Mouse (Mus musculus) right cerebral cortex, postnatal 10 days (tissue): Measurements from ENCODE around the gene Aldh4a1.

Source experiments
- DNase-seq, 2 experiments: peaks; one replicate each; pipeline ENCODE4 v3.0.0; 2021; ENCODE audit warnings: low spot score in 2 of 2

Gene Aldh4a1

DNA sequence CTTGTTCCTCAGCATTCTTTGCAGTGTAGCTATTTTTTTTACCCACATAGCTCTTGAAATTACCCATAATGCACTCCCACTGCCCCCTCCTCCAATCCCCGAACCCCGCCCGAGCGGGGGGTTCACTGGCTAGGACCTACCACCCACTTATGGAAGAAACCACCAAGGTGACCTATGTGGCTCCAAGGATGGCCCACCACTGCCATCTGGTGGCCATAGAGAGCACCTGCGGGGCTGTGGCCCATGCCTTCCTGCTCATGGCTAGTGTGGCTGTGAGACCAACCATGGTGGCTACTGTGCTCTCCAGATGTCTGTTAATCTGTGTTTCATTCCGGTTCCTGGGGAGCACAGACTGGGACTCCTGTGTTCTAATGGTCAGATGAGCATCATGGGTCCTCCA, 47.2 kb downstream of the Aldh4a1 start:
- no peak for DNase-seq

DNA sequence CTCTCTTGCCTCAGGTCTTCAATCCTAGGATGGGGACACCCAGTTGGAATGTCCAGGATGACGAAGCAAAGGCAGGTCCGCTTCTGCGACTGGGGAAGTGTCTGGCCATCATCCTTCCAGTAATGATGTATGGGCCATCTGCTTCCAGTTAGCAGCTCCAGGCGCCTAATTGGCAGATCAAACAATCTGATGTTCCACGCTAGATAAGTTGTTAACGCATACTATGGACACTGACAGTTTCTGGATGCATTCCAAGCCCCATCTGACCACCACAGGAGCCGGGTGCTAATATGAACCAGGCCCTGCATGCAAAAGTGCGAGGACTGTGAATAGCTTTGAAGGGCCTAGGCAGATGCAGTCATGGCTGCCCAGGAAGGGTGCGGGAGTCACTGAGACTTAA, 53.0 kb downstream of the Aldh4a1 start:
- DNase-seq, result no peak

DNA sequence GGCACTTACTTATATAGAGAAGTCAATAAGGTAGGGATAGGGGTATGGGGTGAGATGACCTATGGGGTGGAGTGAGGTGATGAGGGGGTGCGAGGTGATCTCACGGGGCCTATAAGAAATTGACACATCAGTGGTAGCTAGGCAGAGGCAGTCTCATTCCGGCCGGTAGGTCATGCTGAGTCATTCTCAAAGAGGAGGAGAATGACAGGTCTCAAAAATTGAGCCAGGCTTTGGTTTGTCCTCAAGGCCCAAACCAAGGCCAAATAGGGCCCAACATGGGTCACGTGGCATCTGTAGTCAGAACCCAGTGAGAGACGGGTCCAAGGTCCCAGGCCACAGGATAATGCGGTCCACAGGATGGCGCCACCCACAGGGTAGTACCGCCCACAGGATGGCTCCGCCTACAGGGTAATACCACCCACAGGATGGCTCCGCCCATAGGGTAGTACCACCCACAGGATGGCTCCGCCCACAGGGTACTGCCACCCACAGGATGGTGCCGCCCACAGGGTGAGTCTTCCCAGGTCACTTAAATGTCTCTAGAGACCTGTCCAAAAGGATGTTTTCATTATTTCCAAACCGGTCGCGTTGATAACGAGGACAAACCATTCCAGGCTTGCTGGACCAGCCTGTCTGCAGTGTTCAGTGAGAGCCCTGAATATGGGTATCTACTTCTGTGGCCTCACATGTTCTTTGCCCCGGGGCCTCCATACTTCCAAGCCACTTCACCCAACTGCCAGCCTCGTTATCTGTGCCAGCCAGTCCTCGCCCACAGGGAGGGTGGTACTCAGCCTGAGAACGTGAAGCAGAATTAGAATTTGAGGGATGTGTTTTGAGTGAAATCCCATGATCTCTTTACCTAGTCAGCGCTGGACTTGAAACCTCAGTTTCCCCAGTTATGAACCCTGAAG, 61.3 kb downstream of the Aldh4a1 start:
- no peak for DNase-seq

DNA sequence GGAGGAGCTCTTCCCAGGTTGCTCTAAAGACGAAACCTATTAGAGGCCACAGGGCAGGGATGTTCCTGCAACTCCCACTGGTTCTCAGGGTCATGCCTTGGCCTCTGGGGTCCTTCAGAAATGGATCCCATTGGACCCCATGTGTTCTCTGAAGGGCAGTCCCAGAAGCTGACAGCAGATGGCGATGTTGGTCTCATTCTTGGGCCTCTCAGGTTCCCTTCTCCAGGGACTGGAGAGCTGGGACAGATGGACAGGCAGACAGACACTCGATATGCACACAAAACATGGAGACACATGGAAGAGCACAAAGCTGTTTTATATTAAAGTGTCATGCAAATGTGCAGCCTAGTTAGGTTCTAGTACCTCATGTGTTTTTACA, 62.0 kb downstream of the Aldh4a1 start:
- peak; percentile 49 to 76 for DNase-seq

DNA sequence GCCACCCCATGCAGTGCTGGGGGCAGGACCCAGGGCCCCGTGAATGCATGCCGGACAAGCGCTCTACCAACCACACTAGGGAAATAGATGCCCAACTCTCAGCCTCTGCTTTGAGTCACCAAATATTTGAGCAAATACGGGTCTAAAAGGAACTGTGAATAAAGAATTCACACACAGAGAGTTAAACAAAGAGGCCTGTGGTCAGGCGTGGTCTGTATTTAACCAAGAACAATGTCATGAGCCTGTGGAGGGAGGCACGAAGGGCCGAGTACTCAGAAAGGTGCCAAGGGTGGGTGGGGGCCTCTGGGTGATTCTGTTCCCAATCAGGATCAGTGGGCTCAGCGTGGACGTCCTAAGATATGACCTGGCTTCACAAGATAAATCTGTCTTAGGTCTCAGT, 65.4 kb downstream of the Aldh4a1 start:
- no peak for DNase-seq

DNA sequence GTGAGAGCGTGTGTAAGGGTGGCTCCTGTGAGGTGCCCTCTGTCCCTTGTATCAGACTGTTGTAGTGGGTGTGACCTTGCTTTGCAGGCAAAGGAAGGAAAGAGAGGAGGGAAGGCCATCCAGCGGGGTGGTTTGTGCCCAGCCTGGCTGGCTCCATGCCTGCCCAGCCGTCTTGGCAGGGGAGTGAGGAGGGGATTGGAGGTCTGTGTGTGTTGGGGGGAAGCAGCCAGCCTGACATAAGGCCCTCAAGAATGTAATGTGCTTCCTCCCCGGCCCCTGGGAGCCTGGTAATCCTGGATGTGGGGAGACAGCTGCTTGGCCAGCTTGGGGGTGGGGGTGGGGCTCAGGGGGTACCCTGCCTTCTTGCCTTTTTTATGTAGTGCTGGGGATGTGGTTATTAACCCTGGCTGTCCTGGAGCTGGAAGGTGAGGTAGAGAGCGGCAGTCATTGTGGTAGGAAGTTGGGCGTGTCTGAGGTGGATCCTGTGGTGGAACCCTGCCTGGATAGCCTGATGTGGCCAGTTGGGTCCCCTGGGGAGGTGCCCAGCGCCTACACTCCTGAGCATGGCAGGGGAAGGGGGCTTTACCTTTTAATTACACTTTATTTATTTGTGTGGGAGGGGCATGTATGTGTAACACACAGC, 67.1 kb downstream of the Aldh4a1 start:
- DNase-seq, result no peak

DNA sequence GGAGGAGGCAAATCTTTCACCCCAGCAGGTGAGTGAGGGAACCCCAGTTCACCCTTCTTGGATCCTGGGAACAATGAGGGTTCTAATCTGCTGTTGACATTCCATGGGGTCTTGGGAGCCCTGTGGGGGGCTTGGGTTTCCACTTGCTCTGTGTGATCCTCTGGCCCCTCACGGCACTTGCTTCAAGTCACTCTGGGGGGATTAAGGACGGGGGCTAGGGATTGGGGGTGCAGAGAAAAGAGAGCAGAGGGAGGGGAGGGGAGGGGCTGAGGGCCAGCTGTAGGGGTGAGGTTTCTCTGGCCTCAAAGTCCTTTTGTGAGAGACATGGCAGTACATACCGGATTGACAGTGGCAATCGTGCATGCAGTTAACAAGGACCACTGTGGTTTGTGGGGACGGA, 70.6 kb downstream of the Aldh4a1 start:
- DNase-seq, result no peak

DNA sequence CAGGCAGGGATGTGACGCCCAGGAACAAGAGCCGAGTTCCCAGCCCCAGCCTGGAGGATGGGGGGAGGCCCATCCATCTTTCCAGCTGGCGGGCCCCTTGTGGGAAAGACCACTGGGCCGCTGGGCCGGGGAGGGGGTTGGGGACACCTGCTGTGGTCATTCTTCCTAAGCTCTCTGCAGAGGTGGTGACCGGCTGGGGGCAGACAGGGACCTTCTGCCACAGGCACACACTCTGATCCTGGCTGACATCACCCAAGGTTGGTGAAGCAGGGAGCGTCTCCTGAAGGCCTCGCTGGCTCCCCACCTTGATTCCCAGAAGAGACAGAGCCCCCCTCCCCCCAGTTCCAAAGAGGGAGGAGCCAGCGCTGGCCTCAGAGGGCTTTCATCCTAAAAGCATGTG, 75.1 kb downstream of the Aldh4a1 start:
- DNase-seq, result no peak

DNA sequence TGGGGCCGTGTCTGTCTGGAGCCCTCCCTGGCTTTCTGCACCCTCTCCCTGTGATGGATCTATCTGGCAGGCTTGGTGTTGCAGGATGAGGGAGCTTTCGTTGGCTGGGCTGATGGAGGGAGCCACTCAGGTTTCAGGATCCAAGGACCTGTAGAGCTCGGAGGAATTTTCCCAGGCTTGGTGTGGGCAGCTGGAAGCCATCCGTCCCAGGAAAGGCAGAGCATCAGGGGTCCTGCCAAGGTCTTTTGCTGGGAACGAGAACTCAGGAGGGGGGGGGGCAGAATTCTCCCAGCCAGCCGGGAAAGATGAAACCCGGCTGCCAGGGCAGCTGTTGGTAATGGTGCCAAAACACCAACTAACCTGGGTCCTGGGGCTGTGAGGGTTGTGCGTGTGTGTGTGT, 75.9 kb downstream of the Aldh4a1 start:
- DNase-seq, result no peak
